Mouse (Mus musculus) kidney, embryonic 15.5 days (tissue): ENCODE results near the gene Faah. TPM values are rescaled to one million over a fixed set of nuclear protein-coding genes. Genes with fewer than 3 reads are reported as not detected.
A peak's percentile ranks its signal among the peaks of the same experiment; 100 is the strongest.

Experiments used
- ATAC-seq: fragments of 200-750 bp; cut with Nextera tagmentation; replicated peaks from 2 replicates; pipeline ENCODE4 v1.8.0; 2017; ENCODE audit warnings: moderate TSS enrichment; ENCODE audit not compliant: low FRiP score
- H3K27ac ChIP-seq: fragments of 300-500 bp; sonication (generic); 2 replicates; pipeline ENCODE4 v1.5.1; 2015; ENCODE audit warnings: mild to moderate bottlenecking, inconsistent platforms
- H3K27me3 ChIP-seq: fragments of 300-500 bp; sonication (generic); 2 replicates; pipeline ENCODE4 v1.6.1; 2015; ENCODE audit warnings: inconsistent platforms
- H3K36me3 ChIP-seq: fragments of 300-500 bp; sonication (generic); 2 replicates; pipeline ENCODE4 v1.6.1; 2015; ENCODE audit warnings: inconsistent platforms
- H3K4me1 ChIP-seq: fragments of 300-500 bp; sonication (generic); 2 replicates; pipeline ENCODE4 v1.6.1; 2015; ENCODE audit warnings: inconsistent platforms
- H3K4me2 ChIP-seq: fragments of 300-500 bp; sonication (generic); 2 replicates; pipeline ENCODE4 v1.6.1; 2015; ENCODE audit warnings: moderate library complexity, mild to moderate bottlenecking, inconsistent platforms
- H3K4me3 ChIP-seq: fragments of 300-500 bp; sonication (generic); replicated peaks from 2 replicates; pipeline ENCODE4 v1.5.1; 2015; ENCODE audit warnings: mild to moderate bottlenecking, inconsistent platforms
- H3K9ac ChIP-seq: fragments of 300-500 bp; sonication (generic); 2 replicates; pipeline ENCODE4 v1.6.1; 2015; ENCODE audit warnings: mild to moderate bottlenecking, inconsistent platforms
- H3K9me3 ChIP-seq: fragments of 300-500 bp; sonication (generic); replicated peaks from 2 replicates; pipeline ENCODE4 v1.6.1; 2016; ENCODE audit warnings: inconsistent platforms
- WGBS: fragments of 180-500 bp; shearing (Covaris S2); methylation state at CpG from one replicate; pipeline ENCODE4 v1.1.7; 2015; ENCODE audit warnings: mixed read lengths; 5-methylcytosine and 5-hydroxymethylcytosine counted together
- polyA plus RNA-seq: library from polyadenylated mRNA; unstranded; fragments of >200 nt; fragmentation: Nextera tagmentation; extraction: Ambion mirVana; gene quantifications from 2 replicates; pipeline ENCODE4 v1.2.1, GENCODE M21; 2015

Gene Faah
- polyA plus RNA-seq, 1 experiment from 2014 or later, result 10.5 TPM

- no peak overlapping the region for H3K4me3 ChIP-seq
- H3K4me1 ChIP-seq, result no peaks in the 10 kb centered on the region
- WGBS, result 82% methylated on average over 16 of the region's 16 CpGs
- no peaks in the 10 kb centered on the region for H3K9me3 ChIP-seq
- H3K36me3 ChIP-seq, result no peaks in the 10 kb centered on the region
- no peak overlapping the region for H3K4me2 ChIP-seq
- no peak overlapping the region for H3K27ac ChIP-seq
- ATAC-seq, result no peak
- H3K27me3 ChIP-seq, result 0 out of 2 replicates have a peak, but pooled peaks cover 5% of the 10 kb centered on the region
- H3K9ac ChIP-seq, result no peak overlapping the region
These were observed 22.9 kb downstream of the Faah start for GRCm38 (mm10) chr4:115994662-115995375.

- no peak overlapping the region for H3K9ac ChIP-seq
- no peaks in the 10 kb centered on the region for H3K36me3 ChIP-seq
- no peak overlapping the region for H3K4me3 ChIP-seq
- peaks cover 6% of the 10 kb centered on the region for H3K27me3 ChIP-seq
- WGBS, result 72% methylated on average over 7 of the region's 7 CpGs
- H3K27ac ChIP-seq, result no peak overlapping the region
- no peaks in the 10 kb centered on the region for H3K9me3 ChIP-seq
- no peak overlapping the region for H3K4me2 ChIP-seq
- H3K4me1 ChIP-seq, result peaks cover 3% of the 10 kb centered on the region
- no peak for ATAC-seq
These were observed 28.3 kb downstream of the Faah start for GRCm38 (mm10) chr4:115989382-115989781.

- H3K27ac ChIP-seq, result no peak overlapping the region
- H3K4me3 ChIP-seq, result no peak overlapping the region
- no peaks in the 10 kb centered on the region for H3K36me3 ChIP-seq
- peaks cover 6% of the 10 kb centered on the region for H3K4me1 ChIP-seq
- no peak overlapping the region for H3K9ac ChIP-seq
- H3K9me3 ChIP-seq, result no peaks in the 10 kb centered on the region
- H3K4me2 ChIP-seq, result no peak overlapping the region
- ATAC-seq, result no peak
- peaks cover 19% of the 10 kb centered on the region for H3K27me3 ChIP-seq
- WGBS, result 80% methylated on average over 5 of the region's 5 CpGs
These were observed 29.7 kb downstream of the Faah start for GRCm38 (mm10) chr4:115987858-115988530.

GRCm38 (mm10) chr4:115987436-115987835 is 30.3 kb downstream of the Faah start:
- ATAC-seq, result no peak
- Histone ChIP-seq H3K27me3 (peaks cover 24% of the 10 kb centered on the region), H3K27ac (no peak overlapping the region), H3K4me2 (no peak overlapping the region), H3K9me3 (no peaks in the 10 kb centered on the region), H3K9ac (no peak overlapping the region), H3K4me3 (no peak overlapping the region), H3K4me1 (peaks cover 6% of the 10 kb centered on the region), H3K36me3 (no peaks in the 10 kb centered on the region)
- 88% methylated on average over 1 of the region's 1 CpGs for WGBS

- H3K9ac ChIP-seq, result no peak overlapping the region
- no peaks in the 10 kb centered on the region for H3K9me3 ChIP-seq
- H3K4me1 ChIP-seq, result peaks cover 6% of the 10 kb centered on the region
- H3K4me3 ChIP-seq, result no peak overlapping the region
- peaks cover 48% of the 10 kb centered on the region for H3K27me3 ChIP-seq
- H3K4me2 ChIP-seq, result no peak overlapping the region
- H3K27ac ChIP-seq, result no peak overlapping the region
- WGBS, result 41% methylated on average over 8 of the region's 8 CpGs
- no peaks in the 10 kb centered on the region for H3K36me3 ChIP-seq
- no peak for ATAC-seq
These were observed 32.8 kb downstream of the Faah start for GRCm38 (mm10) chr4:115984967-115985366.

GRCm38 (mm10) chr4:115984111-115984510 is 33.6 kb downstream of the Faah start:
- no peak; the same call in 1 of the 2 replicates for ATAC-seq
- no peak overlapping the region for H3K4me3 ChIP-seq
- 1% methylated on average over 13 of the region's 13 CpGs for WGBS

GRCm38 (mm10) chr4:115980676-115981075 is 37.0 kb downstream of the Faah start:
- no peak overlapping the region for H3K4me3 ChIP-seq
- H3K27ac ChIP-seq, result no peak overlapping the region
- no peak overlapping the region for H3K4me2 ChIP-seq
- peaks cover 13% of the 10 kb centered on the region for H3K4me1 ChIP-seq
- WGBS, result 0% methylated on average over 8 of the region's 8 CpGs
- no peaks in the 10 kb centered on the region for H3K9me3 ChIP-seq
- no peaks in the 10 kb centered on the region for H3K36me3 ChIP-seq
- peaks cover 91% of the 10 kb centered on the region for H3K27me3 ChIP-seq
- no peak overlapping the region for H3K9ac ChIP-seq
- no peak; the same call in 1 of the 2 replicates for ATAC-seq

More at GRCm38 (mm10) chr4:115984111-115984510, 33.6 kb downstream of the Faah start:
- no peak overlapping the region for H3K27ac ChIP-seq
- no peak overlapping the region for H3K9ac ChIP-seq
- H3K27me3 ChIP-seq, result peaks cover 57% of the 10 kb centered on the region
- peak overlapping the region; percentile 38 for H3K4me2 ChIP-seq
- no peaks in the 10 kb centered on the region for H3K36me3 ChIP-seq
- no peaks in the 10 kb centered on the region for H3K9me3 ChIP-seq
- peaks cover 12% of the 10 kb centered on the region for H3K4me1 ChIP-seq

GRCm38 (mm10) chr4:115979437-115979836 is 38.3 kb downstream of the Faah start:
- Histone ChIP-seq H3K4me1 (peaks cover 11% of the 10 kb centered on the region), H3K9ac (peak overlapping the region; percentile 11; the same call in 1 of the 2 replicates), H3K4me3 (peak overlapping the region; percentile 35), H3K27me3 (peaks cover 98% of the 10 kb centered on the region), H3K9me3 (no peaks in the 10 kb centered on the region), H3K36me3 (no peaks in the 10 kb centered on the region), H3K27ac (no peak overlapping the region), H3K4me2 (peak overlapping the region; percentile 58)
- WGBS, result under 1% methylated on average over 39 of the region's 39 CpGs
- ATAC-seq, result no peak

- no peak overlapping the region for H3K27ac ChIP-seq
- H3K4me2 ChIP-seq, result 0 out of 2 replicates have a peak overlapping the region, but pooled peaks have one; percentile 58
- H3K4me1 ChIP-seq, result peaks cover 7% of the 10 kb centered on the region
- H3K9ac ChIP-seq, result no peak overlapping the region
- no peak overlapping the region for H3K4me3 ChIP-seq
- ATAC-seq, result no peak
- H3K9me3 ChIP-seq, result no peaks in the 10 kb centered on the region
- no peaks in the 10 kb centered on the region for H3K36me3 ChIP-seq
- WGBS, result 8% methylated on average over 4 of the region's 4 CpGs
- peaks cover 99% of the 10 kb centered on the region for H3K27me3 ChIP-seq
These were observed 38.8 kb downstream of the Faah start for GRCm38 (mm10) chr4:115978911-115979310.

GRCm38 (mm10) chr4:115972543-115972942 is 45.2 kb downstream of the Faah start:
- Histone ChIP-seq H3K4me1 (no peaks in the 10 kb centered on the region), H3K27ac (no peak overlapping the region), H3K4me2 (no peak overlapping the region), H3K36me3 (no peaks in the 10 kb centered on the region), H3K9me3 (no peaks in the 10 kb centered on the region), H3K27me3 (peaks cover 99% of the 10 kb centered on the region), H3K4me3 (no peak overlapping the region), H3K9ac (no peak overlapping the region)
- 57% methylated on average over 24 of the region's 24 CpGs for WGBS
- no peak for ATAC-seq

GRCm38 (mm10) chr4:115964446-115964845 is 53.3 kb downstream of the Faah start:
- no peak overlapping the region for H3K4me2 ChIP-seq
- ATAC-seq, result no peak

GRCm38 (mm10) chr4:115963751-115964150 is 54.0 kb downstream of the Faah start:
- ATAC-seq, result no peak
- Histone ChIP-seq H3K27me3 (peaks cover 95% of the 10 kb centered on the region), H3K4me2 (peak overlapping the region; percentile 88; the same call in 1 of the 2 replicates)

More at GRCm38 (mm10) chr4:115964446-115964845, 53.3 kb downstream of the Faah start:
- 10% methylated on average over 5 of the region's 5 CpGs for WGBS
- no peak overlapping the region for H3K9ac ChIP-seq
- H3K27ac ChIP-seq, result no peak overlapping the region
- peaks cover 99% of the 10 kb centered on the region for H3K27me3 ChIP-seq
- H3K36me3 ChIP-seq, result no peaks in the 10 kb centered on the region
- H3K9me3 ChIP-seq, result no peaks in the 10 kb centered on the region
- H3K4me1 ChIP-seq, result peaks cover 20% of the 10 kb centered on the region
- no peak overlapping the region for H3K4me3 ChIP-seq

More at GRCm38 (mm10) chr4:115963751-115964150, 54.0 kb downstream of the Faah start:
- H3K9me3 ChIP-seq, result no peaks in the 10 kb centered on the region
- no peak overlapping the region for H3K27ac ChIP-seq
- no peaks in the 10 kb centered on the region for H3K36me3 ChIP-seq
- H3K4me3 ChIP-seq, result no peak overlapping the region
- WGBS, result 19% methylated on average over 6 of the region's 6 CpGs
- H3K4me1 ChIP-seq, result peaks cover 20% of the 10 kb centered on the region
- no peak overlapping the region for H3K9ac ChIP-seq
